Mouse (Mus musculus) kidney, postnatal 4 days (tissue): ENCODE measurements at regions not wholly inside any gene's neighbourhood (a gene's known extent, or its start where the extent isn't known, plus 50 kb on each side); places are given as distances from the start of the nearest gene placed in this dataset.
"Not testable (repeated sequence)": the region's sequence is repeated elsewhere in the genome, so short reads cannot be mapped to it uniquely, and the experiment has no call there.

Experiments used
- DNase-seq, 2 experiments: peaks; one replicate each; pipeline ENCODE4 v3.0.0; 2021; ENCODE audit warnings: mixed read lengths in 2 of 2

DNA sequence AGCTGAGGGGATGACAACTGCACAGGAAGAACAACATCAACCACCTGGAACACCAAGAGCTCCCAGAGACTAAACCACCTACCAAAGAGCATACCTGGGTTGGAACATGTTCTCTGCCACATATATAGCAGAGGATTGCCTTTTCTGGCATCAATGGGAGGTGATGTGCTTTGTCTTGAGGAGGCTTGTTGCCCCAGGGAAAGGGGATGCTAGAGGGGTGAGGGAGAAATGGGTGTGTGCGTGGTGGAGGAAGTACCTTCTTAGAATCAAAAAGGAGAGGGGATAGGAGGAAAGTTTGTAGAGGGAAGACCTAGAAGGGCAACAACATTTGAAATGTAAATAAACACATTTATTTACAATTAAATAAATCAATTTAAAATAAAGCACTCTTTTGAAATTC lies 358.5 kb upstream of the Pfkp start:
- DNase-seq: no peak

- not testable (repeated sequence) for DNase-seq
These were observed 350.1 kb upstream of the Pfkp start for GRCm38 (mm10) chr13:6998508-6999278.

GRCm38 (mm10) chr13:6998094-6998493 lies 349.5 kb upstream of the Pfkp start:
- no peak for DNase-seq

- no peak for DNase-seq
These were observed 343.9 kb upstream of the Pfkp start for GRCm38 (mm10) chr13:6992323-6992994.

DNA sequence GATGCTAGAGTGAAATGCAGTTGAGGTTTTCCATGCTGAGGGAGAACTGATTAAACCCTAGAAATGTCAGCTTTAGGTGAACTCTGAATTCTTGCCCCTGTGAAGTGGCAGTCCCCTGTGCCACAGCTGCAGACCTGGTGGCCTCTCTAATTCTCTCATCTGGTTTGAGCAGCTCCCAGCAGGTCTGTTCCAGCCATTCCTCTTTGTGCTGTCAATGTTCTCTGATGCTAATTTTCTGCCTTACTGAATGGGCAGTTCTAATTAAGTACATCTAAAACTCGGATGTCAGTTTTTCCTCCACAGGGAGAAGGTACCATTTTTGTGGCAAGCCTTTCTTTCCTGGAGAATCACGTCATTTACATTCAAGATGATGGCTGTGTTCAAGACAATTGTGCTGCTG lies 343.1 kb upstream of the Pfkp start:
- DNase-seq: no peak

DNA sequence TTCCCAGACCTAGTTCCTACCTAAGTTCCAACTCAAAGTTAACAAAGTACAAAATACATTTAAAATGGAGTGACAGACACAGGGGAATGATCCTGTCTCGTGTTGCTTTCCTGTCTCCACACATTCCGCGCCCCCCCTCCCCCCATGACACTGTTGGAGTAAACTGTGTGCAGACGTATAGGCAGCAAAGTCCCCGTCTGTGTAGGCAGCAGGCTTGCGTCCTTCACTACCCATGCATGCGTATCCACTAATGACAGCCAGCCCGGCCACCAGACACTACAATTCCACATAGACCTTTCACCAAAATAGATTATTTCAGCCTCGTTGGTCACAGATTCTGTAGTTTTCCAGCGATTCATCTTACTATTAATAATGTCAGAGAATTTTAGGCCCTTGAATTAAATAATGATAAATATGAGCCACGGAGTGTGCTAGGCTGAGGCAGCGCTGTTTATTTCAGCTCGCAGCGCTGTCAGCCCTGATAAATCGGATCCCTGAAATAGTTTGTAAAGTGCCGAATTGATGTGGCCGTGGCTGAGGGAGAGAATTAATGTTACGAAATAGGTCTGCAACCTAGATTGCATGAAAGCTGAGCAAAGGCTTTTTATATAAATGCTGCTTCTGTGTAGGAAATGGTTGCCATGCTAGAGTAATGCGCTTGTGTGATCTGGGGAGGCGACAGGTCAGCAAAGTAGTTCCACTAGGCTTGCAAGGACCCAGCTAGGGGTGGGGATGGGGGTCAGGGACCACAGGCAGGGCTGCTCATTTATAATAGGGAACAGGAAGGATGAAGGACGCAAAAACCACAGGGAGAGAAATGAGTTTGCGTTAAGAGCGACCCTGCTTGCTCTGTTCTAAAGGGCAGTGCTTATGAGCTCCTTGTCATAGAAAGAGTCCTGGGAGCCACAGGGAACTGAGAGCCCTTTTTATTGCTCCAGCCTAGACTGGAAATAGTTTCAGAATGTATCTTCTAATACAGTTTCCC lies 336.7 kb upstream of the Pfkp start:
- no peak for DNase-seq

DNA sequence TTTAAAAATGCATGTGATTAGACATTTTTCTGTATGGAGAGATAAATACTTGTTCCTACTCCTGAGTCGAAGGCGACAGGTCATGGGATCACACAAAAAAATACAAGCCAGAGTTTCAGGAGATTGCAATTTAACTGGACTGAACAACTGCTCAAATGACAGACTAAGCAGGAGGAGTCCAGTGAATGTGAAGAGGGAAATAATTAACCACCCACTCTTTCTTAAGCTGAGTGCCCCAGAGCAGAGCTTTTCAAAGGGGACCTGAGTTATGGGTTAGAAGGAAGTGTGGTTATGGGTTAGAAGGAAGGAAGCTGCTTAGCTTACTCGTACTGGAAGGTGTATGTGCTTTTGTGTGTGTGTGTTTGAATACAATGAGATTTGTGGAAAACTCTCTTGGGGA lies 307.1 kb upstream of the Pfkp start:
- DNase-seq: no peak

GRCm38 (mm10) chr13:6924136-6924535 lies 275.6 kb upstream of the Pfkp start:
- no peak for DNase-seq

- no peak for DNase-seq
These were observed 273.8 kb upstream of the Pfkp start for GRCm38 (mm10) chr13:6922357-6922721.

DNA sequence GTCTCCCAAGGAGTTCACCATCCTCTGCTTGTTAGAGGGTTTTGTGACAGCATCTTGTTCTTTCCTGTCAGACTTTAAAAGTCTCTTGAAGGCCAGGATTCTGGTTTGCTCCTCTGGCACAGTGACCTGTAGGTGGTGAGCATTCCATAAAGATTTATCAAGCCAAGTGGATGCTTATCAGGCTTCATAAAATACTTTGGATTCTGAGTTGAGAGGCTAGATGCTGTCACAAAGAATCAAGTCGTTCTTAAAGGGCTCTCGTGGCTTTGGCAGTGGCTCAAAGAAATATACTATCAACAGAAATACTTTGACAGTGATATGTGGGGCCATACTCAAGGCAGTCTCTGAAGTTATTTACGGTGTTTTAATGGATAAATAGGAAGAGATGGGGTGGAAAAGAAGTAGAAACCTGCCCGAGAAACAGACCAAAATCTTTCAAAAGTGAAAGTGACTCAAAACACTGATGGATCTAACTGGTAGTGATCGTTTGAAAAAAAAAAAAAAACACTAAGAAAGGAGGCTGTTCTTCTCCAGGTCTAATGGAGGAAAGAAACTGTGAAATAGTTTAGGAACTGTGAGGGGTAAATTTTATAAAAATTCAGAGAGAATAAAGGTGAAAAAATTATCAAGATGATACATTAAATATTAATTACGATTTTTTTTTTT lies 273.2 kb upstream of the Pfkp start:
- no peak for DNase-seq

- DNase-seq: no peak
These were observed 257.4 kb upstream of the Pfkp start for GRCm38 (mm10) chr13:6906000-6906399.

GRCm38 (mm10) chr13:6901682-6902081 lies 253.1 kb upstream of the Pfkp start:
- DNase-seq: no peak

GRCm38 (mm10) chr13:6897666-6898065 lies 249.1 kb upstream of the Pfkp start:
- DNase-seq: no peak

DNA sequence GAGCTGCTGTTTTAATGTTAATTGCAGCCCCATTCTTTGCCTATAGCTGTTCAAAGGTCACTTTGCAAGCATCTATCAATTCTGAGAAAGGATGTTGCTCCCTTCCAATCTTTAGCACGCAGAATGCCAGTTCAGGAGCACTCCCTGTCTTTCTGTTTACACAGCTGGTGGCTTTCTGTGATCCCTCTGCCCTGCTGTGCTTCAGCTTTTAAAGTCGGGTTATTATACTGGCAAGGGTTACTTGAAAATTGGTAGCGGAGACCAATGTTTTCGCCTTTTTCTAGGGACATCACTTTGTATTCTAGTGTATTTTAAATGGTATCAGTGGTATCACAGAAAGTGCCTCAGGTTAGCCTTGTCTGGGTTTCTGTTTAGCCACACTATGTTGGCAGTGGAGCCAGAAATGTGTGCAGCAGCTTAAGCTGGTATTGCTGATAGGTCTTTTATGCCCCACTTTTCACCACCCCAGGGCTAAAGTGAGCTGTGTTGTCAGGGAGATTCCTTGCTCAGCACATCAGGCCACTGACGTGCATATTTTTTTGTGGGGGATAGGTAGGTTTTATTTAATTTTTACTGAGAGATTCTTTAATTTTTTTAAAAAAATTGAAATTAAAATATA lies 243.0 kb upstream of the Pfkp start:
- no peak for DNase-seq

- DNase-seq: not testable (repeated sequence)
These were observed 240.9 kb upstream of the Pfkp start for GRCm38 (mm10) chr13:6889446-6889845.

DNA sequence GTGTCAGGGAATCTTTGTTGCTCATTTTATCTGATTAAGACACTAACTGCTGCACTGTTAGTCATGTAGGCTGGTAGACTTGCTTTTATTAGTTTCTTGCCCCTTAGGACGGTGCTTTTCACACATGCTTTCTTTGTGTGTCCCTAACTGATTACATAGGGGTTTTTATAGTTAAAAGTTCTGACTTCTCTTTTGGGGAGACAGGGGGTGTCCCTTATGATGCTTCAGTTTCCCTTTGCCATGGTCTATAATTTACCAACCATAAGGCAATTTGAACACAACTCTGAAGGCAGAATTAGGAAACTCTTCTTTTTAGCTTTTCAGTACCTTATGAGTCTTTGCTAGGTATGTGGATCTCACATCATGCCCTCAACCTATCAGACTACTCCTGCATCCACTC lies 239.8 kb upstream of the Pfkp start:
- DNase-seq: no peak

DNA sequence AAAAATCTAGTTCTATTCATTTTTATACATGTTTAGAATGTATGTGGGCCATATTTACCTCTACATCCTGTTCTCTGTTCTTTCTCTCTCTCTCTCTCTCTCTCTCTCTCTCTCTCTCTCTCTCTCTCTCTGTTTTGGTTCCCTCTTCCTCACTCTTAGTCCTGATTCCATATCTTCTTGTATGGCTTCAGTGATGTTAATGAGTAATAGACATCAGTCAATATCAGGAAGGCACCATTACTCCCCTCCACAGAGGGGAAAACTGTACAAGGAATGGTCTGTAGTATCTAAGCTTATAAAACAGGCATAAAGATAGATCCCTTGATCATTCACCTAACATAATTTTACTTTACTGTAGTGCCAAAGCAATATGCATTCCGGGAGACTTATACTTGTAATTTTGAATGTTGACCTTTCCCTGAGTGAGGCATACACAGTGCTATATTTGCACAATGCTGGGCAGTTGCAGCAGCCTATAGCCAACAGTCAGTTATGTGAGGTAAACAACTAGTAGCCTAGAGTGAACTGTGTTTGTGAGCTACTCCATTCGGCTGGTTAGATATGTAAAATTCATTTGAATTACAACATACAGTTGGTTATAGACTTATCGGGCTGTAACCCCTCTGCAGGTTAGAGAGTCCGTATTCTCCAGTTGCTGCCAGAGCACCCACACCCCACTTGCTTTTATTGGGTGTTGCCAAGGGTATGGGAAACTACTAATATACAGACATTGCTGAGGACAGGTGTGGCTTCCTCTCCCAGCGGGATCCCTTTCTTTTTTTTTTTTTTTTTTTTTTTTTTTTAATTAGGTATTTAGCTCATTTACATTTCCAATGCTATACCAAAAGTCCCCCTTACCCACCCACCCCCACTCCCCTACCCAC lies 228.7 kb upstream of the Pfkp start:
- no peak for DNase-seq

DNA sequence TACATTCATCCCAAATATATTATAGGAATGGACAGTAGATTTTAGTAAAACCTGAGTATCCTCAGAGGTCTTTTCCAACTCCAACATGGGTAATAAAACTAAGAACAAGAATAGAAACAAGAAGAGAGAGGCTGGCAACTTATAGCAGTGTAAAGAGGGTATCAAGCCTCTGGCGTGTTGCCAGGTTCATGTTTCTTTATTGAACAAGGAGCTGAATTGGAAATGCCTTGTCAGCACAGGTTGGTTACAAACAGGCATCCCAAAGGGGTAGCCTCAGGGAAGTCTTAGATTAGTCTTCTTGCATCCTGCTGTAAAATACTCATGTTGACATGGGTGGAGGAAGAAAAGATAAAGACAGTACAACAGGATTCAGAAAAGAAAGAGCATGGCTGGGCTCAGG lies 213.6 kb upstream of the Pfkp start:
- DNase-seq: peak; percentile 2

- DNase-seq: no peak
These were observed 211.0 kb upstream of the Pfkp start for GRCm38 (mm10) chr13:6859551-6859950.

DNA sequence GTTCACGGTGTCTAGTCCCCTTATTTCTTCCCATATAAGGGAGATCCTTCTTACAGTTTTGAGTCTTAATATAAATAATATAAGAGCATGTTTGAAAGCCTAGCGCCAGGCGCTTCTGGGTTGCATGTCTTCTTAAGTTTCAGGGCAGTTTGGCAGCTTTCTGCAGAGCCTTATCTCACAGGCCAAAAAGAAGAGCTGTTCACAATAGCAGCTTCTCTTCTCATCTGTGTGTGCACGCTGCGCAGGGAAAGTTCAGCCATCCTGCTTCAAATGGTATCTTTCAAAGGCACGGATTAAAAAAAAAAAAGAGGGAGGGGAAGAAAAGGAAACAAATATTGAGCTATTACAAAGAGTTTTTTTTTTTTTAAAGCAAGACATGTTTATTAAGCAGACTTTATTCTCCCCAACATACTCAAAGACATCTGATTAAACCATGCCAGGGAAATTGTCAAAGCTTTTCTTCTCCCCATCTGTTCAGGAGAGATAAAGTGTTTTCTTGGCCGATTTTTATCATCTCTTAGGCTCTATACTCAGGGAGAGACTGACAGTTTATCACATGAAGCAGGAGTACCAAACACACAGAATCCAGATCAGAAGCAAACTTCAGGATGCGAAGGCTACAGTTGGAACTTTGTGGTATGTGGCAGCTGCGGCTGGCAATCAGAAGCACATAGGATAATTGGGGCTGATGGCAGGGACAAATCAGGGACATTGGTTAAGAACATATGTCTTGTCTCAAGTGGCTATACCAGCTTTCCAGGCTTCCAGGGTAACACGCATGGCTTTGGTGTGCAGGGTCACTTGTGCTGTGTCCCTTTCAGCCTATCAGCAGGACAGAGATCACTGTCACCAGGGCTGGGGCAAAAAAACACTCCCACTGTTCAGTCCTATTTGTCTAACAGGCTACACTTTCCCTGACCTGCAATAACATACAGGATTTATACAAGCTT lies 206.9 kb upstream of the Pfkp start:
- no peak for DNase-seq
